Mouse (Mus musculus): Measurements from ENCODE around the gene Csad. TPM values are rescaled to one million over a fixed set of nuclear protein-coding genes. Genes with fewer than 3 reads are reported as not detected.

Gene Csad
- total RNA-seq, 2 experiments from 2014 or later: 7.5 to 7.6 TPM

- intact Hi-C loops (cut with DNase I): no loop called here
- DNase-seq: no peak
Measured at GRCm38 (mm10) chr15:102205779-102206178, 1.3 kb upstream of the Csad start.

GRCm38 (mm10) chr15:102203835-102204381 lies 616 bp downstream of the Csad start:
- peak; percentile 54 for DNase-seq
- intact Hi-C loops (cut with DNase I): no loop called here

GRCm38 (mm10) chr15:102202971-102203834 lies 1.3 kb downstream of the Csad start, which contains the start of gene Zfp740:
Gene Zfp740 (plus strand): TSS chr15:102203249.
- intact Hi-C loops (cut with DNase I): no loop called here
- DNase-seq: peak; percentile 84 to 97

- no peak for DNase-seq
- intact Hi-C loops (cut with DNase I): no loop called here
Measured at GRCm38 (mm10) chr15:102198841-102199240, 5.7 kb downstream of the Csad start.

GRCm38 (mm10) chr15:102195373-102195772 lies 9.2 kb downstream of the Csad start:
- no peak for DNase-seq

GRCm38 (mm10) chr15:102194439-102194838 lies 10.1 kb downstream of the Csad start:
- DNase-seq: no peak
- intact Hi-C loops (cut with DNase I): no loop called here

More at GRCm38 (mm10) chr15:102195373-102195772, 9.2 kb downstream of the Csad start:
- intact Hi-C loops (cut with DNase I): no loop called here

GRCm38 (mm10) chr15:102193652-102194051 lies 10.9 kb downstream of the Csad start:
- DNase-seq: no peak
- intact Hi-C loops (cut with DNase I): no loop called here

GRCm38 (mm10) chr15:102192820-102193386 lies 11.6 kb downstream of the Csad start:
- no peak for DNase-seq
- intact Hi-C loops (cut with DNase I): no loop called here

- no peak for DNase-seq
- intact Hi-C loops (cut with DNase I): no loop called here
Measured at GRCm38 (mm10) chr15:102192271-102192812, 12.2 kb downstream of the Csad start.

GRCm38 (mm10) chr15:102191699-102192098 lies 12.8 kb downstream of the Csad start:
- intact Hi-C loops (cut with DNase I): no loop called here
- DNase-seq: no peak

GRCm38 (mm10) chr15:102188883-102189282 lies 15.6 kb downstream of the Csad start:
- DNase-seq: no peak
- intact Hi-C loops (cut with DNase I): no loop called here

GRCm38 (mm10) chr15:102188096-102188495 lies 16.4 kb downstream of the Csad start:
- intact Hi-C loops (cut with DNase I): no loop called here
- peak in 1 of 2 experiments; percentile 42 for DNase-seq

- DNase-seq: no peak
Measured at GRCm38 (mm10) chr15:102186239-102186638, 18.3 kb downstream of the Csad start.

GRCm38 (mm10) chr15:102183076-102183475 lies 21.4 kb downstream of the Csad start:
- intact Hi-C loops (cut with DNase I): no loop called here
- DNase-seq: no peak

More at GRCm38 (mm10) chr15:102186239-102186638, 18.3 kb downstream of the Csad start:
- intact Hi-C loops (cut with DNase I): no loop called here

GRCm38 (mm10) chr15:102179924-102180323 lies 24.6 kb downstream of the Csad start:
- DNase-seq: no peak
- intact Hi-C loops (cut with DNase I): no loop called here

- no peak for DNase-seq
- intact Hi-C loops (cut with DNase I): no loop called here
Measured at GRCm38 (mm10) chr15:102179106-102179505, 25.4 kb downstream of the Csad start.

GRCm38 (mm10) chr15:102178279-102178678 lies 26.2 kb downstream of the Csad start:
- DNase-seq: peak; percentile 73 to 74
- intact Hi-C loops (cut with DNase I): loop anchor here (1.0 kb wide), 1 partner anchor 46 kb away; no protein-coding TSS in a partner anchor

- intact Hi-C loops (cut with DNase I): no loop called here
- DNase-seq: no peak
Measured at GRCm38 (mm10) chr15:102177417-102177816, 27.1 kb downstream of the Csad start.

GRCm38 (mm10) chr15:102176571-102177316 lies 27.8 kb downstream of the Csad start:
- DNase-seq: no peak
- intact Hi-C loops (cut with DNase I): no loop called here

GRCm38 (mm10) chr15:102175736-102176319 lies 28.7 kb downstream of the Csad start:
- DNase-seq: no peak
- intact Hi-C loops (cut with DNase I): no loop called here
